Mouse (Mus musculus): ENCODE measurements around the gene Grap2. TPM values are rescaled to one million over a fixed set of nuclear protein-coding genes. Genes with fewer than 3 reads are reported as not detected.

The Grap2 gene
- polyA plus RNA-seq, 1 experiment = 0.08 TPM

GRCm38 (mm10) chr15:80694125-80694910 is 121.9 kb downstream of the Grap2 start:
- no peak overlapping the region for H3K27ac ChIP-seq (ENCODE audit: insufficient read depth, low read length)
- WGBS = 29% methylated on average over 11 of the region's 11 CpGs

GRCm38 (mm10) chr15:80697564-80697963 is 125.2 kb downstream of the Grap2 start:
- no peak overlapping the region for H3K27ac ChIP-seq (ENCODE audit: insufficient read depth, low read length)
- 73% methylated on average over 5 of the region's 5 CpGs for WGBS
- TF ChIP-seq POLR2A (IDR thresholded peaks at IDR 0.05; ENCODE audit: borderline replicate concordance, insufficient read depth, low read length) (no peak), CTCF (IDR thresholded peaks at IDR 0.05; ENCODE audit: borderline replicate concordance, insufficient read depth, low read depth, low read length) (no peak)
- no peak for DNase-seq
- H3K27me3 ChIP-seq (ENCODE audit: control insufficient read depth, insufficient read depth, low read length) = no peaks in the 10 kb centered on the region
- H3K4me3 ChIP-seq (replicated peaks; ENCODE audit: insufficient read depth, low read depth, low read length) = no peak overlapping the region
- peaks cover 4% of the 10 kb centered on the region; the same call in 1 of the 2 replicates for H3K4me1 ChIP-seq (ENCODE audit: control insufficient read depth, insufficient read depth, low read length)

More at GRCm38 (mm10) chr15:80694125-80694910, 121.9 kb downstream of the Grap2 start:
- H3K4me1 ChIP-seq (ENCODE audit: control insufficient read depth, insufficient read depth, low read length) = peaks cover 4% of the 10 kb centered on the region; the same call in 1 of the 2 replicates
- no peaks in the 10 kb centered on the region for H3K27me3 ChIP-seq (ENCODE audit: control insufficient read depth, insufficient read depth, low read length)
- peak; percentile 71 for TF ChIP-seq CTCF (IDR thresholded peaks at IDR 0.05; ENCODE audit: borderline replicate concordance, insufficient read depth, low read depth, low read length)
- no peak for TF ChIP-seq POLR2A (IDR thresholded peaks at IDR 0.05; ENCODE audit: borderline replicate concordance, insufficient read depth, low read length)
- no peak overlapping the region for H3K4me3 ChIP-seq (replicated peaks; ENCODE audit: insufficient read depth, low read depth, low read length)
- peak; percentile 76 to 80 for DNase-seq

GRCm38 (mm10) chr15:80701481-80702257 is 129.3 kb downstream of the Grap2 start:
- Histone ChIP-seq H3K27me3 (ENCODE audit: control insufficient read depth, insufficient read depth, low read length) (no peaks in the 10 kb centered on the region), H3K27ac (ENCODE audit: insufficient read depth, low read length) (no peak overlapping the region), H3K4me3 (replicated peaks; ENCODE audit: insufficient read depth, low read depth, low read length) (no peak overlapping the region), H3K4me1 (ENCODE audit: control insufficient read depth, insufficient read depth, low read length) (peaks cover 1% of the 10 kb centered on the region; the same call in 1 of the 2 replicates)
- TF ChIP-seq CTCF (IDR thresholded peaks at IDR 0.05; ENCODE audit: borderline replicate concordance, insufficient read depth, low read depth, low read length) (no peak), POLR2A (IDR thresholded peaks at IDR 0.05; ENCODE audit: borderline replicate concordance, insufficient read depth, low read length) (no peak)
- 88% methylated on average over 8 of the region's 8 CpGs for WGBS
- DNase-seq = no peak

Other genes starting within 250 kb of the Grap2 start
- not detected in 2 replicates for gene Enthd1, start 7.4 kb upstream of the Grap2 start, polyA plus RNA-seq (2012; rRNA removed)
- gene Fam83f, start 99.3 kb downstream of the Grap2 start, polyA plus RNA-seq (2012; rRNA removed) = 0.25 and 0.35 TPM in 2 replicates
- 32.5 and 36.3 TPM in 2 replicates for gene Tnrc6b, start 138.7 kb downstream of the Grap2 start, polyA plus RNA-seq (2012; rRNA removed)